Mouse (Mus musculus): Measurements from ENCODE around the gene Tap1. TPM values are rescaled to one million over a fixed set of nuclear protein-coding genes. Genes with fewer than 3 reads are reported as not detected.

Tap1 gene
- polyA plus RNA-seq, 1 experiment = 1.8 TPM

DNA sequence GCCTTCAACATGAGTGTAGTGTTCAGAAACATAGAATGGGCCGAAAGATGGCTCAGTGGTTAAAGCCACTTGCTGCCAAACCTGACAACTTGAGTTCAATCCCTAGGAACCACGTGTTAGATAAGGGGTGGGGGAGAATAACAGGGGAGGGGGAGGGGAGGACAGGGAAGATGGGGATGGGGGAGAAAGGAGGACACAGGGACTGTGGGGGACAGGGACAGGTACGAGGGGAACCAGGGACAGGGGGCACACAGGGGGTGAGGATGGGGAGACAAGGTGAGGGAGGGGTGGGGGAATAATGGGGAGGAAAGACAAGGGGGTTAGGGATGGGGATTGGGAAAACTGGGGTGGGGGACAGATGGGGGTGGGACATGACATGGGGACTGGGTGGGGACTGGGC is 53.0 kb downstream of the Tap1 start:
- TF ChIP-seq CTCF (IDR thresholded peaks at IDR 0.05; ENCODE audit: borderline replicate concordance, extremely low read depth, insufficient read depth, insufficient read length) = no peak
- no peak for TF ChIP-seq POLR2A (IDR thresholded peaks at IDR 0.05; ENCODE audit: borderline replicate concordance, extremely low read depth, insufficient read depth, insufficient read length, poor library complexity, severe bottlenecking)
- DNase-seq (ENCODE audit: low read depth) = no peak

DNA sequence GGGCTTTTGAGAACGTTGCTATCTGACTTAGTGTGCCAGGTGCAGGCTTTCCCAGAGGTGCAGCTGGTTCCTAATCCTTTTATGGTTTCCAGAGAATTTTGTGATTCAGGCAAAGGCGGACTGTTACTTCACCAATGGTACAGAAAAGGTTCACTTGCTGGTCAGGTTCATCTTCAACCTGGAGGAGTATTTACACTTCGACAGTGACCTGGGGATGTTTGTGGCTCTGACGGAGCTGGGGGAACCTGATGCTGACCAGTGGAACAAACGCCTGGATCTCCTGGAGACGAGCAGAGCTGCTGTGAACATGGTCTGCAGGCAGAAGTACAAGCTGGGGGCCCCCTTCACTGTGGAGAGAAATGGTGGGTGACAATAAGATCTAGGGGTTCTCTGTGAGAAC is 53.6 kb downstream of the Tap1 start:
- TF ChIP-seq CTCF (IDR thresholded peaks at IDR 0.05; ENCODE audit: borderline replicate concordance, extremely low read depth, insufficient read depth, insufficient read length) (no peak), POLR2A (IDR thresholded peaks at IDR 0.05; ENCODE audit: borderline replicate concordance, extremely low read depth, insufficient read depth, insufficient read length, poor library complexity, severe bottlenecking) (no peak)

GRCm38 (mm10) chr17:34244656-34245055 is 57.3 kb downstream of the Tap1 start:
- TF ChIP-seq POLR2A (IDR thresholded peaks at IDR 0.05; ENCODE audit: borderline replicate concordance, extremely low read depth, insufficient read depth, insufficient read length, poor library complexity, severe bottlenecking) (no peak), CTCF (IDR thresholded peaks at IDR 0.05; ENCODE audit: borderline replicate concordance, extremely low read depth, insufficient read depth, insufficient read length) (no peak)

More for the DNA sequence above, 53.6 kb downstream of the Tap1 start:
- no peak for DNase-seq (ENCODE audit: low read depth)

More at GRCm38 (mm10) chr17:34244656-34245055, 57.3 kb downstream of the Tap1 start:
- no peak for DNase-seq (ENCODE audit: low read depth)

Other genes with a start within 250 kb of the Tap1 start
- gene Pfdn6, start 247.2 kb upstream of the Tap1 start, polyA plus RNA-seq (2012; rRNA removed) = 85.7 and 97.5 TPM in 2 replicates
- 22.8 and 29.3 TPM in 2 replicates for gene Wdr46, start 246.9 kb upstream of the Tap1 start, polyA plus RNA-seq (2012; rRNA removed)
- gene B3galt4, start 236.1 kb upstream of the Tap1 start, polyA plus RNA-seq (2012; rRNA removed) = 9.9 and 11.1 TPM in 2 replicates
- gene Vps52, start 231.7 kb upstream of the Tap1 start, polyA plus RNA-seq (2012; rRNA removed) = 71.7 and 72.8 TPM in 2 replicates
- 744 and 771 TPM in 2 replicates for gene Rps18, start 231.6 kb upstream of the Tap1 start, polyA plus RNA-seq (2012; rRNA removed)
- gene H2-K1, start 187.2 kb upstream of the Tap1 start, polyA plus RNA-seq (2012; rRNA removed) = 20.4 and 20.5 TPM in 2 replicates
- gene Ring1, start 162.9 kb upstream of the Tap1 start, polyA plus RNA-seq (2012; rRNA removed) = 58.8 and 68.8 TPM in 2 replicates
- 88.8 and 156 TPM in 2 replicates for gene H2-Ke6, start 159.5 kb upstream of the Tap1 start, polyA plus RNA-seq (2012; rRNA removed)
- gene Slc39a7, start 155.9 kb upstream of the Tap1 start, polyA plus RNA-seq (2012; rRNA removed) = 133 and 138 TPM in 2 replicates
- 83.9 and 97.4 TPM in 2 replicates for gene Rxrb, start 155.7 kb upstream of the Tap1 start, polyA plus RNA-seq (2012; rRNA removed)
- gene Col11a2, start 148.1 kb upstream of the Tap1 start, polyA plus RNA-seq (2012; rRNA removed) = 11.5 and 11.8 TPM in 2 replicates
- 0.07 and 0.20 TPM in 2 replicates for gene H2-Oa, start 95.2 kb upstream of the Tap1 start, polyA plus RNA-seq (2012; rRNA removed)
- 12.0 and 16.4 TPM in 2 replicates for gene H2-DMa, start 68.0 kb upstream of the Tap1 start, polyA plus RNA-seq (2012; rRNA removed)
- gene Brd2, start 64.9 kb upstream of the Tap1 start, polyA plus RNA-seq (2012; rRNA removed) = 186 and 256 TPM in 2 replicates
- gene H2-DMb2, start 44.2 kb upstream of the Tap1 start, polyA plus RNA-seq (2012; rRNA removed) = 0.18 and 0.40 TPM in 2 replicates
- gene H2-DMb1, start 34.5 kb upstream of the Tap1 start, polyA plus RNA-seq (2012; rRNA removed) = 0.82 and 1.1 TPM in 2 replicates
- gene Psmb9, start 211 bp downstream of the Tap1 start, polyA plus RNA-seq (2012; rRNA removed) = 0.86 and 1.1 TPM in 2 replicates
- gene Psmb8, start 10.2 kb downstream of the Tap1 start, polyA plus RNA-seq (2012; rRNA removed) = 2.0 and 2.4 TPM in 2 replicates
- gene Tap2, start 16.0 kb downstream of the Tap1 start, polyA plus RNA-seq (2012; rRNA removed) = 0.93 and 1.1 TPM in 2 replicates
- 0.04 and 0.11 TPM in 2 replicates for gene H2-Ob, start 51.4 kb downstream of the Tap1 start, polyA plus RNA-seq (2012; rRNA removed)
- gene H2-Ab1, start 70.1 kb downstream of the Tap1 start, polyA plus RNA-seq (2012; rRNA removed) = 1.4 and 1.7 TPM in 2 replicates
- 0.50 and 0.51 TPM in 2 replicates for gene H2-Aa, start 100.3 kb downstream of the Tap1 start, polyA plus RNA-seq (2012; rRNA removed)
- 0.93 and 1.6 TPM in 2 replicates for gene H2-Eb1, start 118.3 kb downstream of the Tap1 start, polyA plus RNA-seq (2012; rRNA removed)
- 0.09 and 0.18 TPM in 2 replicates for gene H2-Eb2, start 138.1 kb downstream of the Tap1 start, polyA plus RNA-seq (2012; rRNA removed)
- 0.03 TPM in 2 replicates for gene Btnl2, start 167.3 kb downstream of the Tap1 start, polyA plus RNA-seq (2012; rRNA removed)
- not detected in 2 replicates for gene Btnl1, start 189.6 kb downstream of the Tap1 start, polyA plus RNA-seq (2012; rRNA removed)
- 9.9 and 10.4 TPM in 2 replicates for gene BC051142, start 211.3 kb downstream of the Tap1 start, polyA plus RNA-seq (2012; rRNA removed)

All from brain, embryonic 14.5 days (tissue).